Mouse (Mus musculus) neutrophil, adult 5-6 weeks (primary cell): Measurements from ENCODE around the gene Por. TPM values are rescaled to one million over a fixed set of nuclear protein-coding genes. Genes with fewer than 3 reads are reported as not detected.

Source experiments
- ATAC-seq: fragments of 151-379, 151-347 bp; 2 replicates; pipeline ENCODE4 v1.8.0; 2017; ENCODE audit warnings: mild to moderate bottlenecking, moderate TSS enrichment; ENCODE audit not compliant: insufficient number of reproducible peaks, poor library complexity, low FRiP score, severe bottlenecking; ENCODE audit errors: extremely low read depth
- total RNA-seq: library from RNA; stranded (forward); fragments of 200-1000 nt; gene quantifications from 2 replicates; pipeline ENCODE4 v1.2.3, GENCODE M21; 2017

Gene Por
- 118 and 124 TPM in 2 replicates for total RNA-seq

GRCm38 (mm10) chr5:135669741-135670275, at the start of gene Por:
Gene Por (plus strand): TSS chr5:135670033.
- ATAC-seq: 0 out of 2 replicates have a peak, but pooled peaks have one; percentile 24

GRCm38 (mm10) chr5:135620526-135620925, 49.3 kb upstream of the Por start:
- no peak for ATAC-seq

GRCm38 (mm10) chr5:135621725-135622124, 48.1 kb upstream of the Por start:
- no peak for ATAC-seq

- no peak for ATAC-seq
These were observed 46.7 kb upstream of the Por start for GRCm38 (mm10) chr5:135623006-135623563.

- no peak for ATAC-seq
These were observed 40.9 kb upstream of the Por start for GRCm38 (mm10) chr5:135628916-135629315.

- no peak for ATAC-seq
These were observed 40.4 kb upstream of the Por start for GRCm38 (mm10) chr5:135629401-135629800.

- no peak for ATAC-seq
These were observed 39.2 kb upstream of the Por start for GRCm38 (mm10) chr5:135630598-135630997.

GRCm38 (mm10) chr5:135632117-135632796, 37.6 kb upstream of the Por start, which contains the start of gene Rhbdd2:
Gene Rhbdd2 (plus strand): TSS chr5:135632618.
- ATAC-seq: peak; percentile 96

- ATAC-seq: 0 out of 2 replicates have a peak, but pooled peaks have one; percentile 10
These were observed 37.1 kb upstream of the Por start for GRCm38 (mm10) chr5:135632797-135633144.

GRCm38 (mm10) chr5:135639760-135640458, 29.9 kb upstream of the Por start:
- ATAC-seq: no peak

- no peak for ATAC-seq
These were observed 29.4 kb upstream of the Por start for GRCm38 (mm10) chr5:135640459-135640789.

- no peak for ATAC-seq
These were observed 28.8 kb upstream of the Por start for GRCm38 (mm10) chr5:135641028-135641427.

- no peak for ATAC-seq
These were observed 26.9 kb upstream of the Por start for GRCm38 (mm10) chr5:135642686-135643551.

- no peak for ATAC-seq
These were observed 26.3 kb upstream of the Por start for GRCm38 (mm10) chr5:135643552-135643842.

GRCm38 (mm10) chr5:135643869-135644268, 26.0 kb upstream of the Por start:
- ATAC-seq: no peak

- ATAC-seq: no peak
These were observed 24.5 kb upstream of the Por start for GRCm38 (mm10) chr5:135645330-135645729.

GRCm38 (mm10) chr5:135646038-135646437, 23.8 kb upstream of the Por start:
- no peak for ATAC-seq

- no peak for ATAC-seq
These were observed 21.1 kb upstream of the Por start for GRCm38 (mm10) chr5:135648461-135649308.

- no peak for ATAC-seq
These were observed 20.6 kb upstream of the Por start for GRCm38 (mm10) chr5:135649309-135649633.
